Mouse (Mus musculus) embryonic fibroblast, embryonic 13.5 days (primary cell): ENCODE results near the gene Psmd8.

Experiments used
- CTCF ChIP-seq: IDR thresholded peaks from 2 replicates; pipeline ENCODE4 v1.5.1; 2011; ENCODE audit warnings: mild to moderate bottlenecking, control low read depth, low read length, moderate library complexity, borderline replicate concordance; ENCODE audit not compliant: insufficient read depth
- POLR2A ChIP-seq: IDR thresholded peaks from 2 replicates; pipeline ENCODE4 v1.6.1; 2011; ENCODE audit warnings: low read depth, mild to moderate bottlenecking, control low read depth, low read length, moderate library complexity

GRCm38 (mm10) chr7:29167656-29168055 lies 12.8 kb downstream of the Psmd8 start:
- TF ChIP-seq CTCF = no peak
- no peak for TF ChIP-seq POLR2A
